Mouse (Mus musculus) cerebellum, postnatal 10 days (tissue): ENCODE data around the gene Anapc2.
A peak's percentile ranks its signal among the peaks of the same experiment; 100 is the strongest.

ENCODE experiments used
- DNase-seq, 2 experiments: peaks; one replicate each; pipeline ENCODE4 v3.0.0; 2021; ENCODE audit warnings: mixed read lengths in 2 of 2

Gene Anapc2

GRCm38 (mm10) chr2:25271827-25272511, at the start of gene Anapc2, which contains the start of gene Ssna1:
Gene Anapc2, plus strand, starts transcription at chr2:25272478.
Gene Ssna1, minus strand, starts transcription at chr2:25272438.
- DNase-seq = peak; percentile 99

GRCm38 (mm10) chr2:25223681-25224491, 48.4 kb upstream of the Anapc2 start:
- peak; percentile 77 to 82 for DNase-seq

DNA sequence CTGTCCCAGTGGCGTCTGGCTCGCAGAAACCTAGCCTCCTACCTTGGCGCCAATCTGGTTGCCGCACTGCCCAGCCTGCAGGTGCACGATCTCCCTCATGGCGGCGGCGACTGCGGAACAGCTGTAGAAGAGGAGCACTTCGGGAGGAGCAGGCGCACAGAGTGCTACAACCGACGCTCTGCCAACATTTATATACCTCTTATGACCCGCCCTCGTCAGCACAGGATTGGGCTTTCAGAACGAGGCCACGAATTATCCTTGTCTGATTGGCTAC, 47.8 kb upstream of the Anapc2 start, which contains the start of gene Tubb4b:
Tubb4b (minus strand) TSS at position 211 of the 274 bp plus-strand sequence.
- DNase-seq = no peak

GRCm38 (mm10) chr2:25224766-25225752, 47.2 kb upstream of the Anapc2 start:
- peak; percentile 98 to 99 for DNase-seq

DNA sequence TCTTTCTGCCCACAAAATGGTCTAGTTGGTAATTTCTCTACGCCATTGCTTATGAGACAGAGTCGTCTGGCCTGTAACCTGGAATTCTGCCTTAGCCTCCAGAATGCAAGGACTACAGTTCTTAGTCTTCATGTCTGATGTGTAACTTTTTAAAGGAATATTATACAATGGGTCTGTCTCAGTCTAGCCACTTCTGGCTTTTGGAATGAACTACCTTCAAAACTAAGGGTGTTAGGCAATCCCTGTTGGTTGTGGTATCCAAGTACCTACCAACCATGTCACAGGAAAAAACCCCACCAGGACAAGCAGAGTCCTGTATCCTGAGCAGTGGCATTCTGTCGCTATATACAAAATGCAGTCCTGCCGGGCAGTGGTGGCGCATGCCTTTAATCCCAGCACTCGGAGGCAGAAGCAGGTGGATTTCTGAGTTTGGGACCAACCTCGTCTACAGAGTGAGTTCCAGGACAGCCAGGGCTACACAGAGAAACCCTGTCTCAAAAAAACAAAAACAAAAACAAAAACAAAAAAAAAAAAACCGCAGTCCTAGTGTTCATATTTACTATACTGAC, 46.4 kb upstream of the Anapc2 start:
- DNase-seq = no peak

GRCm38 (mm10) chr2:25226864-25227263, 45.4 kb upstream of the Anapc2 start:
- peak; percentile 33 to 63 for DNase-seq

DNA sequence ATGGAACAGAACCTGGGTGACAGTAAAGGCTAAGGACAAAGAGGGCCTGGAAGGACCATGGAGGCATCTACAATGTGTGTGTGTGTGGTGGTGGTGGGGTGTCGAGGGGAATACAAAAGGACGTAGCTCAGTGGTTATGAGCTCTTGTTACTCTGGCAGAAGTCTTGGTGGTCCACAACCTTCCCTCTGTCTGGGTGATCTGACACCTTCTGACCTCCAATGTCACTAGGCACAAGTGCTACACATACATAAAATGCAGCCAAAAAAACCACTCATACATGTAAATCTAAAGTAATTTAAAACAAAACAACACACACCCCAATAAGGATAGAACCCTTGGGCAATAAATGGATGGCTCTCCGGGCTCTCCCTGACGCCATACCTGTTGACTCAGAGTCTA, 44.9 kb upstream of the Anapc2 start:
- no peak for DNase-seq

DNA sequence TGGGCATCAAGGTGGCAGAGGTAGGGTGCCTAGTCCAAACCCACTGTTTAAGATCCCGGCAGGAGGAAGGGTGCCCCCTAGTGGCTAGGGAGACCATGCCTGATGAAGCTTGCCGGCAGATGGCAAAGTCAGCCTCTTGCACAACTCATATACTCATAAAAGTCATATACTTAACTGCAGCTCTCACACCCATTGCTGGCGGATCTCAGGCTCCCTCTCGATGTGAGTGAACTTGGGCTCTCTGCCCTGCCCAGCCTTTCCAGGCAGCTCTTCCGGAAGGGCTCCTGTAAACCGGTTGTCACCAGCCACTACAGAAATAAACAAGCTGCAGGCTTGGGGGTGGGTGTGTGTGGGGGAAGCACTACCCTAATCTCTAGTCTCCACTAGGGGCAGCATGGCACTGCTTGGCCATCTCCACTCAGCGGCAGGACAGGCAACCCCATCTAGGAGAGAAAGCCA, 43.8 kb upstream of the Anapc2 start:
- peak; percentile 91 to 94 for DNase-seq

GRCm38 (mm10) chr2:25228995-25229530, 43.2 kb upstream of the Anapc2 start:
- DNase-seq = peak in 1 of 2 experiments; percentile 26

DNA sequence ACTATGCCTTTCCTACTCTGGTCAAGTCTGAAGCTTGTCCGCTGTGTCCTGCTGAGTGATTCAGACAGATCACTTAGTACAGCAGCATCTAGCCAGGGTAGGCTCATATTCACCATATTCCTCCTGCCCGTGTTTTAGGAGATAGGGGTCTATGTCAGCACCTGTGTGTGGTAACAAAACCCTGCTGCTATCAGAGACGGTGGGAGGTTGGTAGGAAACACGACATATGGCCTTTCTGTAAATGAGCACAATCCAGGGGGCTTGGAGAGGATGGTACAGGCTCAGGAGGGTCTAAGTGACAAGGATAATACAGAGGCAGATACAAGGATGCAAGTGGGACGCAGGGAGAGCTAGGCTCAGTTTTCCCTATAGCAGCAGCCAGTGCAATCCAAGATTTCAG, 42.7 kb upstream of the Anapc2 start:
- no peak for DNase-seq

DNA sequence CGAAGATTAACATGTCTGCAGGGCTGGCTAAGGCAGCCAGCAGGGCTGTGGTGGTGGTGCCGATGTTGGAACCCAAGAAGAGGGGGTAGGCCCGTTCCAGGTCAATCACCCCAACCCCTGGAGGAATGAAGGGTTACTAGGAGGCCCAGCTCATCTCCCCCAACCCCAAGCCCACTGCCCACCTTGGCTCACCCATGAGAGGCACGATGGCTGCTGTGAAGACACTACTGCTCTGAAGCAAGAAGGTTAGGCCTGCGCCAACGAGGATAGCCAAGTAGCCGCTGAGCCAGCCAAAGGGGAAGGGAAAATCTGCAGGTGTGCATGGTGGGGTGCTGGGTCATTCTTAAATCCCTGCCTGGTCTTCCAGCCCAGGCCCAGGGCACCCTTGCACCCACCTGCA, 41.7 kb upstream of the Anapc2 start:
- DNase-seq = no peak

- DNase-seq = no peak
These were observed 41.2 kb upstream of the Anapc2 start for GRCm38 (mm10) chr2:25231038-25231437.

DNA sequence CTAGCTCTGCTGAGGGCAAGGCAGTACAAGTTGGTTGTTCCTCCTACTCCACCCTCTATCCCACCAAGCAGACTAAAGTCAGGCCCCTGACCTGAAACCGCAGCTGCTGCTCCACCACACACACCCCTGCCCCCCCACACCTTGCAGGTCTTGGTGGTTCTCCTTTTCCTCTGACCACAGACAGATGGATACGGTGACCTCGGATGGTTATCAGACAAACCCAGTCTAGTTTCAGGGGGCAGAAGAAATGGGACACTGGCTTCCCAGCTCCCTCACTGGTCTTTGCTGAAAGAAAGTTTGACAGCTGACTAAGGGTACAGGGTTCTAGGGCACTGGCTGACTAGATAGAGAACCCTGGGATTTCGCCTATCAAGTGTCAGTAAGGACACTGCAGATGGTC, 38.9 kb upstream of the Anapc2 start:
- no peak for DNase-seq

DNA sequence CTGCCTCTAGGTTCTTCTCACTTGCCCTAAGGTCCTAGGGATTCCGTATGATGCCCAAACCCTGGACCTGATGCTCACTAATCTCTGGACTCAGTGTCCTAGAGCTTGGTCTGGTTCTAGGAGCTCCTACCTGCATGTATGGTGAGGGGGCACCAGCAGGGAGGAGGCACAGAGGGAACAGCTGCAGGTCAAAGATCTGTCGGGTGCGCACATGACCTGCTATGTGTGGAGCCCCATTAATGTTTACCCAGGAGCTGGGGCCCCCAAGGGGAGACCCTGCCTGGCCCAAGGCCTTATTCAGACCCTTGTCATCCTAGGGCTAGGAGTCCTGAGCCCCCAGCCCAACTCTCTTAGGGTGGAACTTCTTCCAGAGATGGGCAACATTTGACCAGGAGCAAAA, 38.2 kb upstream of the Anapc2 start, which contains the start of gene Slc34a3:
Slc34a3 (minus strand) TSS at position 315 of the 400 bp plus-strand sequence.
- DNase-seq = no peak

DNA sequence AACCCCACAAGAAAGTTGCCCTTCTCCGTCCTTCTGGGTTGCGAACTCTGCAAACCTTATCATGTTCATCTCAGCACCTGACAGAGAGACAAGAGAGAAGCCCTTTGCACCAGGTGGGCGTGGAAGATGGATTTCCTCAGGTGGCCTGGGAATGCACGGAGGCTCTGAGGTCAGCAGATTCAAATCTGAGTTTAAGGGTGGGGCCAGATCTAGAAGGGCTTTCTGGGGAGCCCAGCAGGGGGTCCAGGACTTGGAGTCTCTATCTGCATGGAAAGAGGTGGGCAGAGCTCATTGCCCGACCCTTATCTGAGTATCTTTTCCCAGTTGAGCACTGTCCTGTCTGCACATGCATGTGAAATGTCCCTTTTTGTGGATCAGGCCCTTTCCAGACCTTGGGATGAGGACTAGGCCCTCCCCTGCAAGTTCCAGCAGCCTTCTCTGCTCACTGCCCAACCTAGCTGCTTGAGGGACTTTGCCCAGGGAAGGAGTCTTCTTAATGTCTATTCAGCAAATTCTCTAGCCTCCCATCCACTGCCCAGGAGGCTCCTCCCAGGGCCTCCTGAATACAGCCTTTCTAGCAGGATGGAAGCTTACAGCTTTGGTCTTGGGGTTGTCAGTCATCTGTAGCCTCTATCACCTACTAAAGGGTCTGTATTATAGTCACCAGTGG, 37.6 kb upstream of the Anapc2 start:
- no peak for DNase-seq

DNA sequence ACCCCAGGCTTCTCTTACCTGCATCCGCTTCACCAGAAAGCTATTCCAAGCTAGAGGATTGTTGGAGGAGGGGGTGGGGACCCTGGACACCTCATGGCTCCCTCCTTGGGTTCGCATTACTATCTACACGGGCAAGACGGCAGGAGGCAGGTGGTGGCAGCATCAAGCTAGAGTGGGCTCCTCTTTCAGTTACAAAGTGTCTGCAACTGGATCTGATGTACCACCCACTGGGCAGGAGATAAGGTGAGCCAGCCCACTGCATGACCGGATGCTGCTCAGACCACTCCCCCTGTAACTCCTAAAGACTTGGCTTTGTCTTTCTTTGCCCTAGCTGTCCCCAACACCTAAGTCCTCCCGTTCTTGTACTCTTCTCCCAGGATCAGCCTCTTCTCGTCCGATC, 35.7 kb upstream of the Anapc2 start, which contains the start of gene Rnf224:
Rnf224 (minus strand) TSS at position 174 of the 400 bp plus-strand sequence.
- no peak for DNase-seq

DNA sequence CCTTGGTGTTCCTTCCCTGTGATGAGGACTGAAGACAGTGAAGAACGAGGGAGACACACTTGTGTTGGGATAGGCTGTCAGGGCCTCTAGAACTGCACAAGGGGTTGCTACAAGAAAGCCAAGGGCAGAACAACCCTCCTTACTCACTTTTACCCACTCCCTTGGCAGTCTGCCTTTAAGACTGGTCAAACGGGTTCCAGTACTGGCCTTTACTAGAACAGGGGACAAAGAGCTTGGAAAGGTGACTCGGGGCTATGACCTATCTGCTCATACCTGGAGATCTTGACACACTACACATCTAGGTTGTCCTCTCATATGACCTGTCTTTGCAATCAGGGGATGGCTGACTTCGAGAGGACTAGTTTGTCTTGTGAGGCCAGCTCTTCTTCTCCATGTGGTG, 34.8 kb upstream of the Anapc2 start:
- DNase-seq = no peak

- no peak for DNase-seq
These were observed 34.2 kb upstream of the Anapc2 start for GRCm38 (mm10) chr2:25238106-25238505.

GRCm38 (mm10) chr2:25239766-25240165, 32.5 kb upstream of the Anapc2 start:
- DNase-seq = no peak

- no peak for DNase-seq
These were observed 32.0 kb upstream of the Anapc2 start for GRCm38 (mm10) chr2:25240310-25240709.

GRCm38 (mm10) chr2:25240723-25241437, 31.4 kb upstream of the Anapc2 start:
- peak; percentile 68 to 74 for DNase-seq
